23 mouse cellular contexts compared by ENCODE assay signal in genomic region chr14:14515918-14516317, GRCm38 (mm10).
"Had no signal": no experiment of that assay in that cellular context is flagged by ENCODE, and none has a peak within 500 bp of the region (broad histone marks: within the 10 kb centered on the region; RNA-seq: fewer than 3 reads in every experiment).

No protein-coding gene starts in this region.

- DNase-seq: gastrocnemius, postnatal 14 days; gastrocnemius, postnatal 36 days; heart, adult 11 months; heart, adult 2 months; heart, postnatal 14 days; heart, postnatal 36 days; kidney, adult 18-20 months; kidney, adult 8-10 months; kidney, postnatal 14 days; kidney, postnatal 36 days; layer of hippocampus, adult 9-11 months; layer of hippocampus, postnatal 36 days; left cerebral cortex, postnatal 4 days had no signal

- ATAC-seq: hindbrain, embryonic 16.5 days; intestine, embryonic 16.5 days had no signal

- H3K4me2 ChIP-seq: heart, embryonic 11.5 days; heart, embryonic 13.5 days; heart, embryonic 15.5 days; hindbrain, embryonic 12.5 days; hindbrain, embryonic 14.5 days; limb, embryonic 13.5 days; limb, embryonic 15.5 days; liver, embryonic 12.5 days had no signal

- H3K9me3 ChIP-seq: heart, embryonic 13.5 days; heart, embryonic 15.5 days; hindbrain, embryonic 12.5 days; limb, embryonic 13.5 days; limb, embryonic 15.5 days; liver, embryonic 12.5 days had no signal

- H3K9ac ChIP-seq: heart, embryonic 13.5 days; heart, embryonic 15.5 days; hindbrain, embryonic 12.5 days; hindbrain, embryonic 14.5 days; limb, embryonic 13.5 days; limb, embryonic 15.5 days; liver, embryonic 12.5 days had no signal

- H3K4me3 ChIP-seq: heart, adult 2 months; heart, embryonic 13.5 days; heart, embryonic 15.5 days; hindbrain, embryonic 12.5 days; limb, embryonic 13.5 days; limb, embryonic 15.5 days; liver, embryonic 12.5 days had no signal

- H3K36me3 ChIP-seq: heart, embryonic 13.5 days; heart, embryonic 15.5 days; hindbrain, embryonic 12.5 days; limb, embryonic 13.5 days; limb, embryonic 15.5 days; liver, embryonic 12.5 days had no signal

- H3K27ac ChIP-seq: heart, adult 2 months; heart, embryonic 13.5 days; heart, embryonic 15.5 days; hindbrain, embryonic 12.5 days; hindbrain, embryonic 14.5 days; limb, embryonic 13.5 days; limb, embryonic 15.5 days; liver, embryonic 12.5 days had no signal

- H3K4me1 ChIP-seq: heart, embryonic 13.5 days; limb, embryonic 13.5 days; limb, embryonic 15.5 days had no signal

- H3K27me3 ChIP-seq: heart, embryonic 13.5 days; heart, embryonic 15.5 days; hindbrain, embryonic 12.5 days; limb, embryonic 13.5 days; limb, embryonic 15.5 days; liver, embryonic 12.5 days had no signal
